Mouse (Mus musculus): ENCODE data around the gene Hs1bp3. TPM values are rescaled to one million over a fixed set of nuclear protein-coding genes. Genes with fewer than 3 reads are reported as not detected.

Gene Hs1bp3
- polyA plus RNA-seq, 1 experiment from 2014 or later, result 20.0 TPM

DNA sequence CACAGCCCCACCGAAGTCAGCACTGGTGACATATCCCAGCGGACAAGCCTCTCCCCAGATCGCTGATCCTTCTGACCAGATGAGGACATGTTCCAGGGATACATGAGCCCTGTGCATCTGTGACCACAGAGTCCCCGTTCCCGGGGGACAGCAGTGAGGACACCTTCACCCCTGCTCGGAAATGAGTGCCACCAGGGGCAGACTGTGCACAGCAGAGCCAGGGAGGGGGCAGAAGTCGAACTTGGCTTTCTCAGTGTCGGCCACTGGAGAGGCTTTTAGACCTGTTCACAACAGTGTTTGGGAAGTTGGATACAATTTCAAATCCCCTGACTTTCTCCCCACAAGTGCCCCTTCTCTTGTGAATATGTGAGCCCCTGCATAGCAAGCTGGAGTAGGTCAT lies 23.7 kb upstream of the Hs1bp3 start:
- no peak overlapping the region for H3K9ac ChIP-seq (replicated peaks; ENCODE audit: low read length)
- H3K9me3 ChIP-seq (ENCODE audit: low read length), result 0 out of 2 replicates have a peak, but pooled peaks cover 3% of the 10 kb centered on the region
- no peak overlapping the region for H3K4me3 ChIP-seq (ENCODE audit: low read length)
- WGBS, result 81% methylated on average over 8 of the region's 8 CpGs
- ATAC-seq (ENCODE audit: low FRiP score, low TSS enrichment), result no peak
- no peak overlapping the region for H3K27ac ChIP-seq (ENCODE audit: low read length)
- no peak overlapping the region for H3K4me2 ChIP-seq (replicated peaks; ENCODE audit: low read depth, low read length)
- H3K27me3 ChIP-seq (ENCODE audit: insufficient read depth, low read length), result no peaks in the 10 kb centered on the region
- peaks cover 1% of the 10 kb centered on the region; the same call in 1 of the 2 replicates for H3K36me3 ChIP-seq (ENCODE audit: insufficient read depth, low read length)
- no peaks in the 10 kb centered on the region for H3K4me1 ChIP-seq (ENCODE audit: insufficient read depth, low read length)

DNA sequence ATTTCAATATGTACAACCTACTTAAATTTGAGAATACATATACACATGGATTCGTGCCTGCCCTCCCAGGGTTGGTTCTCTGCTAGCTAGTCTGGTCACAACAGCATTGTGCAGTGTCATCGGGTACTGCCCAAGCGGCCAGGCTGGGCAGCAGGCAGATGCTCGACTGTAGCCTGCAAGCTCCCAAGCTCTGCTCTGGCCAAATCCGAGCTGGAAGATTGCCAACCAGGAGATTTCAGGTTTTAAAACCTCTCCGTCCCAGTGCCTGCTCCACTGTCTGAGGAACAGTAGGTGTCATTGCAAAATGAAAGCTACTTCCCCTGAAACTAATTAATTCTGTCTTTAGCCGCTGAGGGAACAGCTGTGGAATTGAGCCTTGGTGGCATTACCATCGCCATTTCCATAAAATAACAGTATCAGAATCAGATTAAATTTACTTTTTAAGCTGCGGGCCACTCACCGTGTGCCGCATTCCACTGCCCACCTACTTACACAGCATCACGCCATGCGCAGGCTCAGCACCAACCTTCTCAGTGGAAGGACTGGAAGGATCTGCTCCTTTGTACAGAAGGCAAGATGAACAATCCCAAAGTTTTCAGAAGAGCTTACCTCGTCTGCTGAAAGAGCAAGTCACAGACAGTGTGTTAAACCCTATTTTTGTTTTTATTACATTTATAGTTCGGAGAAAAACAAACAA lies 21.9 kb upstream of the Hs1bp3 start:
- no peak overlapping the region for H3K4me2 ChIP-seq (replicated peaks; ENCODE audit: low read depth, low read length)
- H3K4me3 ChIP-seq (ENCODE audit: low read length), result no peak overlapping the region
- H3K27me3 ChIP-seq (ENCODE audit: insufficient read depth, low read length), result peaks cover 12% of the 10 kb centered on the region
- no peak for ATAC-seq (ENCODE audit: low FRiP score, low TSS enrichment)
- 0 out of 2 replicates have a peak, but pooled peaks cover 3% of the 10 kb centered on the region for H3K9me3 ChIP-seq (ENCODE audit: low read length)
- WGBS, result 72% methylated on average over 15 of the region's 15 CpGs
- H3K36me3 ChIP-seq (ENCODE audit: insufficient read depth, low read length), result no peaks in the 10 kb centered on the region
- H3K4me1 ChIP-seq (ENCODE audit: insufficient read depth, low read length), result no peaks in the 10 kb centered on the region
- no peak overlapping the region for H3K27ac ChIP-seq (ENCODE audit: low read length)
- H3K9ac ChIP-seq (replicated peaks; ENCODE audit: low read length), result no peak overlapping the region

DNA sequence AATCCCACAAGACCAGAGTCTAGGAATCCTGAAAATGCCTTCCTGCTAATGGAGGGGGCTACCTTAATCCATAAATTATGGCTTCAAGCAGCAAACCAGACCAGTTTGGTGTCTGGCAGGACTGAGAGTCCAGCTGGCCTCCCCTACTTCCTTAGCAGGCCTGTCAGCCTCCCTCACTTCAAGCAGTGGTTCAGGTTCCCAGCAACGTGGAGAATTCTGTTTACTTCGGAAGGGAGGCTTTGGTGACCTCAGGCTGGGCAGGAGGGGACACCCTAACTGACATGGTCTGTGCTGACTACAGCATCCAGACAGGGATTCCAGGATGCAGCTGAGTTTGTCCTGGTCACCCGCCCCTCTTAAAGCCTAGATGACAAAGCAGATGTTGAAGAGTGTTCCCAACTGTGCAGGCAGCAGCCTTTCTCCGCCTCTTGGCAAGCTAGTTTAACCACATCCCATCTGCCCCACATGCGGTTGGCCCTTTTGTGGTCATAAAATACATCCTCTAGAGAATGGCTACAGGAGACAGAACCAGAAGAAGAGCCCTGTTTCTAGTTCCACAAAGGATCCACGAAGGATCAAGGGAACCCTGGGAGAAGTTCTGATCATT lies 17.8 kb upstream of the Hs1bp3 start:
- Histone ChIP-seq H3K27ac (ENCODE audit: low read length) (no peak overlapping the region), H3K4me1 (ENCODE audit: insufficient read depth, low read length) (no peaks in the 10 kb centered on the region; the same call in 1 of the 2 replicates), H3K9me3 (ENCODE audit: low read length) (no peaks in the 10 kb centered on the region), H3K4me3 (ENCODE audit: low read length) (no peak overlapping the region), H3K4me2 (replicated peaks; ENCODE audit: low read depth, low read length) (no peak overlapping the region), H3K36me3 (ENCODE audit: insufficient read depth, low read length) (no peaks in the 10 kb centered on the region), H3K9ac (replicated peaks; ENCODE audit: low read length) (no peak overlapping the region), H3K27me3 (ENCODE audit: insufficient read depth, low read length) (peaks cover 50% of the 10 kb centered on the region)
- no peak for ATAC-seq (ENCODE audit: low FRiP score, low TSS enrichment)
- WGBS, result 35% methylated on average over 6 of the region's 6 CpGs

DNA sequence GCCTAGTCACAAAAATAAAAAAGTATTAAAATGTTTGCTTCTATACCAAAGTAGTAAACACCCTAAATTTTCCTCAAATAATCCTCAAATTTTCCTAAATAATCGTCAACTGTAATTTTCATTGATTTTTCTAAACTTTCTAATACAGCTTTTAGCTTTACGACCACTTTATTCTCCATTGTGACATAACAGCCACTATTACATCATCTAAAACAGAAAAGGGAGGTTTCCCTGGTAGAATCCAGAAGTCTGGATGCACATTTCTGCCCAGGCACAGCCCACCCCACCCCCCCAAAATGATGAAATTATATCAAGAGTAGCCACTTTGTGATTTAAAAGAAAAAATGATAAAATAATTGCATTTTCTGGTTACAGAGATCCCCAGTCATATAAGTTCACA lies 17.1 kb upstream of the Hs1bp3 start:
- H3K27me3 ChIP-seq (ENCODE audit: insufficient read depth, low read length), result peaks cover 57% of the 10 kb centered on the region

DNA sequence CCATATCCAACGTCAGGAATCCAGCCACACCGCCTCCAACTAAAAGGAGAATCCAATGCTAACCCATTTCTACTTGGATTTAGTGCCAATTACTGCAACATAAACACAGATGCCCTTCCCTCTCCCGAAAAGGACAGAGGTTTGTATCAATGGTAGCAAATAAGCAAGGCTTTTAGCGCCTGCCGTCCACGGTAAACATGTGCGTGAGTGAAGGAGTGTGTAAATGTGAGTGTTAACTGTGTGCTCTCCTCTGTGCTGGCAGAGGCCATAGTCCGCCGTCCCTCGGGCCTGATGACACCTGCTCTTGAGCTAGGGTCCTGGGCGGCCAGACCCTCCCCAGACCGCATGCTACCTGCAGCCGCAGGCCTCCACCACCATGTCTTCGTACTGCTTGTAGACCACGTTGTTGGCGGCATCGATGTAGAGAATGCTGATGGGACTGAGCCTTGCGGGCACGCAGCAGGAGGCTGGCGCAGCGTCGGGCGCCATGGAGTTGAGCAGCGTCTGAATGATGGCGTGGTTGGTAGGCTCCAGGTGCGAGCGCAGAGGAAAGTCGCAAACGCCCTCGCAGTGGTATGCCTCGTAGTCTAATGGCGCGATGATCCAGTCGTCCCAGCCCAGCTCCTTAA lies 15.5 kb upstream of the Hs1bp3 start:
- Histone ChIP-seq H3K4me2 (replicated peaks; ENCODE audit: low read depth, low read length) (peak overlapping the region; percentile 57), H3K27ac (ENCODE audit: low read length) (no peak overlapping the region), H3K4me3 (ENCODE audit: low read length) (peak overlapping the region; percentile 47), H3K9ac (replicated peaks; ENCODE audit: low read length) (no peak overlapping the region), H3K36me3 (ENCODE audit: insufficient read depth, low read length) (no peaks in the 10 kb centered on the region), H3K27me3 (ENCODE audit: insufficient read depth, low read length) (peaks cover 73% of the 10 kb centered on the region), H3K4me1 (ENCODE audit: insufficient read depth, low read length) (peaks cover 9% of the 10 kb centered on the region; the same call in 1 of the 2 replicates), H3K9me3 (ENCODE audit: low read length) (no peaks in the 10 kb centered on the region)
- ATAC-seq (ENCODE audit: low FRiP score, low TSS enrichment), result no peak
- 8% methylated on average over 34 of the region's 34 CpGs for WGBS

More for the DNA sequence above, 17.1 kb upstream of the Hs1bp3 start:
- H3K4me2 ChIP-seq (replicated peaks; ENCODE audit: low read depth, low read length), result no peak overlapping the region
- no peak overlapping the region for H3K9ac ChIP-seq (replicated peaks; ENCODE audit: low read length)
- H3K9me3 ChIP-seq (ENCODE audit: low read length), result no peaks in the 10 kb centered on the region
- no peak overlapping the region for H3K4me3 ChIP-seq (ENCODE audit: low read length)
- WGBS, result 83% methylated on average over 2 of the region's 2 CpGs
- ATAC-seq (ENCODE audit: low FRiP score, low TSS enrichment), result no peak
- H3K36me3 ChIP-seq (ENCODE audit: insufficient read depth, low read length), result no peaks in the 10 kb centered on the region
- no peak overlapping the region for H3K27ac ChIP-seq (ENCODE audit: low read length)
- H3K4me1 ChIP-seq (ENCODE audit: insufficient read depth, low read length), result peaks cover under 1% of the 10 kb centered on the region; the same call in 1 of the 2 replicates

DNA sequence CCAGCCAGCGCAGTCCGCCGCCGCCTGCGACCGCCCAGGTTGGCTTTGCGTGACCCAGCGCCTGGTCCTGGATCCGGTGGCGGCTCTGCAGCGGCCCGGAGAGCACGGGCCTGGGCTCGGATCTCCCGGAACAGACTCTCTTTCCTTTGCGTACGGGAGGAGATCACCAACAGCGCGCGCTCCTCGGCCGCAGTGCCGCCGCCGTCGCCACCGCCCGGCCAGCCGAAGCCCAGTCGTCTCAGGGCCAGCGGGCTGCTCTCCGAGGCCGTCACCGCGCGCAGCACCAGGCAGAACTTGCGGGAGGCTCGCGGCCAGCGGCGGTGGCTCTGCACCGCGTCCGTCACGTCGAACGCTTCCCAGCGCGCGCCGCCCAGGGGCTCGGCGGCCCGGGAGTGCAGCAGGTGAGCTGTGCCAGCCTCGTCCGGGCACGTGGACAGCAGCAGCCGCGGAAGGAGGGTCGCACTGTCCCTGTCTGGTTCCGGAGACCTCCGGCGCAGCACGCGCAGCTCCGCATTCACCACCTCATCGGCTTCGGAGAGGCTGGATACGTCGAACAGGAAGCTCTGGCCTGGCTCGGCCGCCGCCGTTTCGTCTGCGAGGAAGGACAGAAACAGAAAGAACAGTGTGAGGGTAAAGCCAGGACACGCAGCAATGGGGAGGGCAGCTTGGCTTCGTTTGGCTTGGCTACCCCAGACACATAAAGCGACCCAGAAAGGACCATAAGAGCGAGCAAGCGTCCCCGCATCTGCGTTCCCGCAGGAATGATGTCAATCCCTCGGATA lies 14.7 kb upstream of the Hs1bp3 start:
- peak overlapping the region; percentile 36 for H3K9ac ChIP-seq (replicated peaks; ENCODE audit: low read length)
- no peak overlapping the region for H3K27ac ChIP-seq (ENCODE audit: low read length)
- H3K36me3 ChIP-seq (ENCODE audit: insufficient read depth, low read length), result no peaks in the 10 kb centered on the region
- peaks cover 9% of the 10 kb centered on the region; the same call in 1 of the 2 replicates for H3K4me1 ChIP-seq (ENCODE audit: insufficient read depth, low read length)
- H3K27me3 ChIP-seq (ENCODE audit: insufficient read depth, low read length), result peaks cover 81% of the 10 kb centered on the region
- H3K4me2 ChIP-seq (replicated peaks; ENCODE audit: low read depth, low read length), result peak overlapping the region; percentile 57
- no peak for ATAC-seq (ENCODE audit: low FRiP score, low TSS enrichment)
- peak overlapping the region; percentile 47 for H3K4me3 ChIP-seq (ENCODE audit: low read length)
- 2% methylated on average over 71 of the region's 85 CpGs for WGBS
- no peaks in the 10 kb centered on the region for H3K9me3 ChIP-seq (ENCODE audit: low read length)

DNA sequence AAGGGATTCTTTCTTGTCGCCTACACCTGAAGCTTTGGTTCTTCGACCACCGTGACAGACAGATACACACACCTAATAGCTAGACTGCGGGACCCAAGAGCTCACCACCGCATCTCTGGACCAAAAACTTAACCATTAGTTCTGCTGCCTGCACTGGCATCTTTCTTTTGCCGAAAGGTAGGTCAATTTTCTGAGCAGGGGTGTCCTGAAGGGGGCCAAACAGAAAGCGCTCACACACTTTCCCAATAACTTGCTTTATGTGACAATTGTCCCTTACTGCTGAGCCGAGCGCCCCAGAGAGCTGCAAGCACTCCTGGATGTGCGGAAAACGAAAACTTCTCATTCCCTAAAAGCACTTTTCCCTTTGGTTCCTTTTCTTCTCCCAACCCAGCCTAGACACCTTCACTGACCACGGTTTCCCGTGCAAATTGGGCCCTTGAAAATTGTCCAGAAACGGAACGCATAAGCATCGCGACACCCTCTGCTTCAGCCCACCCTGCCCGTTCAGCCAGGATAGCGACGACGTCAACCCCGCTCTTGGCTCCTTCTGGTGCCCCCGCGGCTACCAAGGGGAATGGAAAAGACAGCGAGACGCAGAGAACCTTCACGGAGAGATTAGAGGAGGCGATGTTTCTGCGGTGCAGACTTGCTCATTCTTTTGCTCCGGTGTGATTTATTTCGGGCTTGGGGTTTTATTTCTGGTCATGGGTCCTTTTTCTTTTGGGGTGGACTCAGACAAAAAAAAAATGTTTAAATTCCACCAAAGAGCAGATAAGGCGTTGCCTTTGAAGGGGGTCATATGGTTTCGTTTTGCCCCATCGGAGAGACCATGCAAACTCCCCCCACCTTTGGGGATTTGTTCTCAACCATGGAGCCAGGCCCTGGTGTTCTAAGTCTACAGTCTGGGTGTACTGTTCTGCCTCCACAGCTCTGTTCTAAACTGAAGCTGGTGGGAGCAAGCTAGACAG lies 13.8 kb upstream of the Hs1bp3 start:
- WGBS, result 5% methylated on average over 34 of the region's 34 CpGs
- H3K4me3 ChIP-seq (ENCODE audit: low read length), result peak overlapping the region; percentile 47
- H3K27me3 ChIP-seq (ENCODE audit: insufficient read depth, low read length), result peaks cover 89% of the 10 kb centered on the region
- H3K27ac ChIP-seq (ENCODE audit: low read length), result no peak overlapping the region
- H3K4me2 ChIP-seq (replicated peaks; ENCODE audit: low read depth, low read length), result 0 out of 2 replicates have a peak overlapping the region, but pooled peaks have one; percentile 14
- ATAC-seq (ENCODE audit: low FRiP score, low TSS enrichment), result no peak
- peaks cover 9% of the 10 kb centered on the region; the same call in 1 of the 2 replicates for H3K4me1 ChIP-seq (ENCODE audit: insufficient read depth, low read length)
- no peaks in the 10 kb centered on the region for H3K36me3 ChIP-seq (ENCODE audit: insufficient read depth, low read length)
- no peak overlapping the region for H3K9ac ChIP-seq (replicated peaks; ENCODE audit: low read length)
- H3K9me3 ChIP-seq (ENCODE audit: low read length), result no peaks in the 10 kb centered on the region

DNA sequence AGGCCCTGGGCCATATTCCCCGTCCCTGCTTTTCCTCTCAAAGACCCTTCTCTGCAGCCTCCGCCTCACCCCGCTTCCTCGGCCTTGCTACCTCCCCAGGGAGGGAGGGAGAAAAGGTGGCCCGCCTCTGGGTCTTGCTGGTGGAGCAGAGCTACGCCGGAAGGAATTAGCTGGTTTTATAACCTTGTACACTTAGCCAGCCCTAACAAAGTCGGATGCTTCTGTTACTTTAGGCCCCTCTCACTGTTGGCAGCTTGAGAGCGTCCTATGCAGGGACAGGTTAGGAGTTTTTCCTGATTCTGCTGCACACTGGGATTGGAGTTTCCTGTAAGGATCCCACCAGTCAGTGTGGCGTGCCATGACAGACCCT lies 13.1 kb upstream of the Hs1bp3 start:
- peak overlapping the region; percentile 6; the same call in 1 of the 2 replicates for H3K4me3 ChIP-seq (ENCODE audit: low read length)
- H3K4me1 ChIP-seq (ENCODE audit: insufficient read depth, low read length), result peaks cover 9% of the 10 kb centered on the region; the same call in 1 of the 2 replicates
- ATAC-seq (ENCODE audit: low FRiP score, low TSS enrichment), result no peak
- no peaks in the 10 kb centered on the region for H3K36me3 ChIP-seq (ENCODE audit: insufficient read depth, low read length)
- no peak overlapping the region for H3K9ac ChIP-seq (replicated peaks; ENCODE audit: low read length)
- WGBS, result 25% methylated on average over 10 of the region's 10 CpGs
- no peak overlapping the region for H3K4me2 ChIP-seq (replicated peaks; ENCODE audit: low read depth, low read length)
- H3K27ac ChIP-seq (ENCODE audit: low read length), result no peak overlapping the region
- H3K27me3 ChIP-seq (ENCODE audit: insufficient read depth, low read length), result peaks cover 92% of the 10 kb centered on the region
- no peaks in the 10 kb centered on the region for H3K9me3 ChIP-seq (ENCODE audit: low read length)
